Mouse (Mus musculus) CH12.LX (cell line): ENCODE results near the gene Prkag2. TPM values are rescaled to one million over a fixed set of nuclear protein-coding genes. Genes with fewer than 3 reads are reported as not detected.

Source experiments
- DNase-seq: peaks from one replicate; pipeline ENCODE4 v3.0.0-alpha.2; 2013; ENCODE audit errors: extremely low read depth
- H3K27ac ChIP-seq: 2 replicates; pipeline ENCODE4 v1.5.1; 2012; ENCODE audit warnings: low read depth, mild to moderate bottlenecking, control low read depth, moderate library complexity; ENCODE audit not compliant: insufficient read depth
- H3K27me3 ChIP-seq: replicated peaks from 2 replicates; pipeline ENCODE3; 2012; ENCODE audit warnings: inconsistent platforms
- H3K36me3 ChIP-seq, 2 experiments: replicated peaks in 1 of 2; 2 replicates each; pipeline versions ENCODE3 to v1.6.1; 2012; ENCODE audit warnings: inconsistent platforms in 1 of 2, low read length in 1 of 2, mild to moderate bottlenecking in 1 of 2, mixed read lengths in 1 of 2, moderate library complexity in 1 of 2; ENCODE audit not compliant: control insufficient read depth in 1 of 2, insufficient read depth in 1 of 2
- H3K4me1 ChIP-seq, 2 experiments: 2 replicates each; pipeline ENCODE4 v1.6.1; 2012; ENCODE audit warnings: inconsistent platforms in 1 of 2, moderate library complexity in 1 of 2; ENCODE audit not compliant: insufficient read depth in 2 of 2, control insufficient read depth in 1 of 2
- H3K4me2 ChIP-seq: 2 replicates; pipeline ENCODE4 v1.6.1; 2012; ENCODE audit warnings: low read depth, mild to moderate bottlenecking, control low read depth; ENCODE audit not compliant: poor library complexity, insufficient read depth, severe bottlenecking
- H3K4me3 ChIP-seq, 3 experiments: fragments of 150-350 bp in 1 of 3; sonication (generic) in 1 of 3; replicated peaks in 1 of 3; 2 replicates each; pipeline versions ENCODE3 to v1.5.1; 2011 to 2012; ENCODE audit warnings: low read depth in 2 of 3, low read length in 2 of 3, mild to moderate bottlenecking in 2 of 3, moderate library complexity in 2 of 3, control low read depth in 1 of 3, improper control_type of control experiment in 1 of 3, inconsistent platforms in 1 of 3, mixed read lengths in 1 of 3; ENCODE audit not compliant: poor library complexity in 1 of 3
- H3K79me2 ChIP-seq: replicated peaks from 2 replicates; pipeline ENCODE4 v1.6.1; 2012; ENCODE audit warnings: mild to moderate bottlenecking, moderate library complexity; ENCODE audit not compliant: control insufficient read depth, poor library complexity, insufficient read depth, severe bottlenecking; ENCODE audit errors: extremely low read depth
- H3K9ac ChIP-seq: 2 replicates; pipeline ENCODE4 v1.6.1; 2012; ENCODE audit warnings: low read depth, mild to moderate bottlenecking, control low read depth, moderate library complexity; ENCODE audit not compliant: insufficient read depth
- H3K9me3 ChIP-seq: replicated peaks from 2 replicates; pipeline ENCODE3; 2012; ENCODE audit warnings: low read length, inconsistent platforms, mixed read lengths
- CHD1 ChIP-seq: IDR thresholded peaks from 2 replicates; pipeline ENCODE4 v1.6.1; 2012; ENCODE audit warnings: low read depth, low read length, improper control_type of control experiment, inconsistent platforms
- CTCF ChIP-seq, 2 experiments: IDR thresholded peaks in 1 of 2; conservative IDR thresholded peaks in 1 of 2; 2 replicates each; pipeline ENCODE4 v1.5.1; 2011 to 2012; ENCODE audit warnings: low read depth in 2 of 2, low read length in 2 of 2, improper control_type of control experiment in 1 of 2, inconsistent platforms in 1 of 2, mild to moderate bottlenecking in 1 of 2, moderate library complexity in 1 of 2
- EP300 ChIP-seq: IDR thresholded peaks from 2 replicates; pipeline ENCODE4 v1.6.1; 2011; ENCODE audit warnings: low read length, improper control_type of control experiment
- ETS1 ChIP-seq: conservative IDR thresholded peaks from 2 replicates; pipeline ENCODE4 v1.6.1; 2012; ENCODE audit warnings: low read depth, mild to moderate bottlenecking, inconsistent platforms, low read length, improper control_type of control experiment, moderate library complexity
- HCFC1 ChIP-seq: IDR thresholded peaks from 2 replicates; pipeline ENCODE4 v1.6.1; 2012; ENCODE audit warnings: low read depth, mild to moderate bottlenecking, inconsistent platforms, low read length, improper control_type of control experiment
- IRF4 ChIP-seq: IDR thresholded peaks from 2 replicates; pipeline ENCODE4 v1.6.1; 2014; ENCODE audit warnings: low read depth, mild to moderate bottlenecking, inconsistent platforms, low read length, improper control_type of control experiment
- JUND ChIP-seq: conservative IDR thresholded peaks from 2 replicates; pipeline ENCODE4 v1.6.1; 2011; ENCODE audit warnings: low read depth, low read length, improper control_type of control experiment
- KAT2A ChIP-seq: IDR thresholded peaks from 2 replicates; pipeline ENCODE4 v1.6.1; 2012; ENCODE audit warnings: low read length, improper control_type of control experiment, inconsistent platforms; ENCODE audit not compliant: insufficient replicate concordance
- MAX ChIP-seq: IDR thresholded peaks from 2 replicates; pipeline ENCODE4 v1.6.1; 2011; ENCODE audit warnings: low read length, improper control_type of control experiment
- MXI1 ChIP-seq: IDR thresholded peaks from 2 replicates; pipeline ENCODE4 v1.6.1; 2011; ENCODE audit warnings: mild to moderate bottlenecking, low read depth, low read length, improper control_type of control experiment
- MYC ChIP-seq: IDR thresholded peaks from 2 replicates; pipeline ENCODE4 v1.6.1; 2011; ENCODE audit warnings: low read depth, mild to moderate bottlenecking, improper control_type of control experiment, low read length
- PAX5 ChIP-seq: IDR thresholded peaks from 2 replicates; pipeline ENCODE4 v1.6.1; 2012; ENCODE audit warnings: low read length, inconsistent platforms, mixed read lengths
- RAD21 ChIP-seq: IDR thresholded peaks from 2 replicates; pipeline ENCODE4 v1.6.1; 2011; ENCODE audit warnings: low read depth, mild to moderate bottlenecking, low read length, improper control_type of control experiment, moderate library complexity
- RCOR1 ChIP-seq: conservative IDR thresholded peaks from 2 replicates; pipeline ENCODE4 v1.6.1; 2012; ENCODE audit warnings: low read depth, mild to moderate bottlenecking, inconsistent platforms, low read length, improper control_type of control experiment
- SIN3A ChIP-seq: IDR thresholded peaks from 2 replicates; pipeline ENCODE4 v1.6.1; 2012; ENCODE audit warnings: low read length, improper control_type of control experiment, inconsistent platforms
- SMC3 ChIP-seq: IDR thresholded peaks from 2 replicates; pipeline ENCODE4 v1.6.1; 2011; ENCODE audit warnings: low read depth, low read length, improper control_type of control experiment
- TCF12 ChIP-seq: IDR thresholded peaks from 2 replicates; pipeline ENCODE4 v1.6.1; 2014; ENCODE audit warnings: low read depth, mild to moderate bottlenecking, inconsistent platforms, low read length, improper control_type of control experiment
- UBTF ChIP-seq: IDR thresholded peaks from 2 replicates; pipeline ENCODE4 v1.6.1; 2012; ENCODE audit warnings: low read depth, mild to moderate bottlenecking, inconsistent platforms, low read length, improper control_type of control experiment, moderate library complexity
- USF1 ChIP-seq: IDR thresholded peaks from 2 replicates; pipeline ENCODE4 v1.6.1; 2014; ENCODE audit warnings: low read depth, mild to moderate bottlenecking, inconsistent platforms, low read length, improper control_type of control experiment
- USF2 ChIP-seq: conservative IDR thresholded peaks from 2 replicates; pipeline ENCODE4 v1.6.1; 2011; ENCODE audit warnings: low read depth, low read length, improper control_type of control experiment
- ZC3H11A ChIP-seq: IDR thresholded peaks from 2 replicates; pipeline ENCODE4 v1.6.1; 2012; ENCODE audit warnings: low read depth, mild to moderate bottlenecking, inconsistent platforms, low read length, improper control_type of control experiment
- ZKSCAN1 ChIP-seq: IDR thresholded peaks from 2 replicates; pipeline ENCODE4 v1.6.1; 2012; ENCODE audit warnings: low read depth, inconsistent platforms, low read length, improper control_type of control experiment, borderline replicate concordance
- ZMIZ1 ChIP-seq: IDR thresholded peaks from 2 replicates; pipeline ENCODE4 v1.6.1; 2012; ENCODE audit warnings: low read depth, mild to moderate bottlenecking, inconsistent platforms, low read length, improper control_type of control experiment
- ZNF384 ChIP-seq: IDR thresholded peaks from 2 replicates; pipeline ENCODE4 v1.6.1; 2012; ENCODE audit warnings: low read depth, low read length, improper control_type of control experiment, inconsistent platforms
- dilution Hi-C: fragments of 300-500 bp; cut with MboI; formaldehyde crosslinking; loops from 2 replicates; pipeline ENCODE4 v1.14.3; 2020; ENCODE audit warnings: low sequenced_read_pairs; ENCODE audit not compliant: extremely low pct_unique_long_range_greater_than_20kb, extremely low pct_ligation_motif_present
- in situ Hi-C: fragments of 300-500 bp; cut with MboI; formaldehyde crosslinking; loops from 3 replicates; pipeline ENCODE4 v1.14.3; 2019; ENCODE audit warnings: low sequenced_read_pairs, low pct_ligation_motif_present, low pct_unique_long_range_greater_than_20kb, mixed read lengths
- polyA plus RNA-seq: library from polyadenylated mRNA; unstranded; fragments of >175 nt; gene quantifications from 2 replicates; pipeline ENCODE4 v1.2.1, GENCODE M21; 2012; ENCODE audit warnings: low read depth; ENCODE audit not compliant: insufficient read length
- total RNA-seq, 2 experiments: library from RNA; depleted of rRNA; stranded (reverse); fragments of 300-350 nt in 1 of 2; fragments of >200 nt in 1 of 2; gene quantifications; 2 replicates each; pipeline ENCODE4 v1.2.3; 2012 to 2014

Gene Prkag2
- total and polyA plus RNA-seq, 3 experiments = 4.6 to 21.2 (median 8.8) TPM

DNA sequence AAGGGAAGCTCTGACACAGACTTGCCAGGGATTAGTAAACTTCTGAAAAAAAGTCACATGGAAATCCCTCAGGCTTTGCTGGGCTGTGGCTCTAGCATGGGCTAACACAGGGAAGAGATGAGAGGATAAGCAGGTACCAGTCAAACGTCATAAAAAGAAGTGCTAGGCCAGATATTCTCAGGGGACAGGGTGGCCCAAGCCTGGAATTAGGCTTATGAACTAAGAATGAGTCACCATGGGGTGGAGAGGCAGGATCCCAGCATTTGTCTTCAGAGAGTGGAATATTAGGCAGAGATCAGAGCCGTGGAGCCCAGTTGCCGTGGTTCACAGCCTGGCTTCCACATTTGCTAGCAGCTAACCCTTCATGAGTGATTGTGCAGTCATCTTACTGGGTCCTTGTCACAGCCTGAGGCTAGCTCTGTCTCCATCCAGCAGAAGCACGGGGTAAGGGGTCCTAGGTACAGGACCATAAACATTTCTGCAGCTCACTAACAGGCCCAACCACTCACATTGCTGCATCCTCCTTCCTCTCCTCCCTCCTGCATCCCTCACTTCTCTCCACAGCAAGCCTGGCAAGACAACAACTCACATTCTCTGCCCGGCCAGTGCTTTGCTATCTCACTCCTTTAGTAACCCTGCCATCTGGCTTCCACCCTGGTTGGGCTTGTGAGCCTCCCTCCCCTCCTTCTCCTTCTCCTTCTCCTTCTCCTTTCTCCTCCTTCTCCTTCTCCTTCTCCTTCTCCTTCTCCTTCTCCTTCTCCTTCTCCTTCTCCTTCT is 162.2 kb downstream of the Prkag2 start:
- H3K4me3 ChIP-seq = no peak overlapping the region
- no peaks in the 10 kb centered on the region for H3K79me2 ChIP-seq
- no peak for DNase-seq
- in situ Hi-C loops = no loop called here
- H3K4me1 ChIP-seq = no peaks in the 10 kb centered on the region
- TF ChIP-seq RAD21 = no peak
- TF ChIP-seq JUND = no peak
- TF ChIP-seq ETS1 = no peak
- TF ChIP-seq ZKSCAN1 = no peak
- TF ChIP-seq MYC = no peak
- TF ChIP-seq TCF12 = no peak
- no peak for TF ChIP-seq RCOR1
- TF ChIP-seq SMC3 = no peak
- no peak for TF ChIP-seq MXI1
- no peak for TF ChIP-seq CHD1
- TF ChIP-seq USF1 = no peak
- no peak for TF ChIP-seq ZMIZ1
- TF ChIP-seq SIN3A = no peak
- TF ChIP-seq EP300 = no peak
- TF ChIP-seq ZNF384 = no peak
- TF ChIP-seq IRF4 = no peak
- TF ChIP-seq, all 38 proteins: peak for 0
- dilution Hi-C loops = no loop called here
- Histone ChIP-seq H3K9ac (no peak overlapping the region), H3K36me3 (no peaks in the 10 kb centered on the region), H3K27me3 (no peaks in the 10 kb centered on the region), H3K4me2 (no peak overlapping the region), H3K9me3 (peaks cover 3% of the 10 kb centered on the region), H3K27ac (no peak overlapping the region)

- no peaks in the 10 kb centered on the region for H3K79me2 ChIP-seq
- DNase-seq = no peak
- in situ Hi-C loops (no loop called here), dilution Hi-C loops (no loop called here)
- H3K27ac ChIP-seq = no peak overlapping the region
- no peak overlapping the region for H3K4me3 ChIP-seq
- H3K9ac ChIP-seq = no peak overlapping the region
- H3K9me3 ChIP-seq = peaks cover 3% of the 10 kb centered on the region
- no peak overlapping the region for H3K4me2 ChIP-seq
- no peaks in the 10 kb centered on the region for H3K27me3 ChIP-seq
- TF ChIP-seq KAT2A (no peak), PAX5 (no peak), IRF4 (no peak), ZC3H11A (no peak), USF1 (no peak), MAX (no peak), MXI1 (no peak), MYC (no peak), SMC3 (no peak), RAD21 (no peak), CTCF (conservative IDR thresholded peaks at IDR 0.05 in 1 of 2, IDR thresholded peaks at IDR 0.05 in 1 of 2; ENCODE audit: low read depth in 2 of 2, low read length in 2 of 2) (no peak), USF2 (no peak), HCFC1 (no peak), UBTF (no peak)
- H3K36me3 ChIP-seq = no peaks in the 10 kb centered on the region
- H3K4me1 ChIP-seq = no peaks in the 10 kb centered on the region
Observed at GRCm38 (mm10) chr5:24936451-24936850, 164.0 kb downstream of the Prkag2 start.
